Mouse (Mus musculus) B cell, adult 2 months (primary cell): ENCODE results near the gene Olfr503.
"Not testable (repeated sequence)": the region's sequence is repeated elsewhere in the genome, so short reads cannot be mapped to it uniquely, and the experiment has no call there.

Experiments used
- DNase-seq, 2 experiments: peaks; one replicate each; pipeline ENCODE4 v3.0.0; 2022

The Olfr503 gene

DNA sequence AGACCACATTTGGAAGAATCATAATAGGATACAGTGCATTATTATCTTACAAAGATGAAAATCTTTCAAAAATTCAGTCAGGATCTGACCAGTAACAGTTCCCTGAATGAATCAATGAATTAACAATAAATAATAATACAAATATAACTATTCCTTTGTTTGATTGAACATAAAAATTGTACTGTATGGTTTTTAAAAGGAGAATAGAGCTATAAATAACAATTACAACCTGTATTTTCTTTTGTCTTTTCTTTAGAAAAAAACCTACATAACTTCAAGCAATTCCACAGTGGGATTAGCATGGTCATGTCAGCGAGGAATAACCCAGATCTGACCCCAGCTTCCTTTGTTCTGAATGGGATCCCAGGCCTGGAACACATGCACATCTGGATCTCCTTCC is at the start of gene Olfr503:
Gene Olfr503 (plus strand): TSS at position 301 of the 400 bp plus-strand sequence.
- not testable (repeated sequence) for DNase-seq

DNA sequence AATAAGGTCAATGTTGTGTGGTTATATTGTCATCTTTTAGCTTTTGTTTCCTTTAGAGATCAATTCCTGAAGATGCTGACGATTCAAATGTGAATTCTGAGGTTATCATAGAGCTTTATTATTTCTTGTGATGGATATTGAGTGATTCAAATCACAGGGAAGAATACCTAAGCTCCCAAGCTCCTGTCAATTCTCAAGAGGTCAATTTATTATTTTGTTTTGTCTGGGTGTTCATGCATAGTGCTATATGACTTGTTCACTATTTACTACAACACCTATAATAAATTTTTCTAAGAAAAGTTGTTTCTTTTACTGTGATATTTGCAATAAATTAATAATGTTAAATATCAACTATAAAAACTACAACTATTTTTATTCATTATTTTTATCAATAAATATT is 19.4 kb upstream of the Olfr503 start, which contains the start of gene Olfr502:
Gene Olfr502 (minus strand): TSS at position 101 of the 400 bp plus-strand sequence.
- DNase-seq: no peak

DNA sequence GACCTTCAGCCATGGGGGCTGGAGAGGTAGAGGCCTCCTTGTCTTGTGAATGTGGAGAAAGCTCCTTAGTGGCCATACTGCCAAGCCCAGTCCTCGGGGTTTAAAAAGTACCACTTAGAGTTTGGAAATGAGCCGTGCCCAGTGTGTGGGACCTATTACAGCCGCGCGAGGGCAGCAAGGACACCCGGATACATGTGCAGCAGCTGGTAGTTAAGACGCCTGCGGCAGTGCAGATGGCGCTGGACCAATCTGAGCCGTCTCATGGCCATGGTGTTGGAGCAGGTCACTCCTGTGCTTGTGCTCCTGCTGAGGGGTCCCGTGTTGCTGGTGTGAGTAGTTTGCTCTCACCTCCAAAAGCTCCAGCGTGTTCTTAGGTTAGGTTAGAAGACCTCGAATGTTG is 1.9 kb upstream of the Olfr503 start:
- DNase-seq: no peak

DNA sequence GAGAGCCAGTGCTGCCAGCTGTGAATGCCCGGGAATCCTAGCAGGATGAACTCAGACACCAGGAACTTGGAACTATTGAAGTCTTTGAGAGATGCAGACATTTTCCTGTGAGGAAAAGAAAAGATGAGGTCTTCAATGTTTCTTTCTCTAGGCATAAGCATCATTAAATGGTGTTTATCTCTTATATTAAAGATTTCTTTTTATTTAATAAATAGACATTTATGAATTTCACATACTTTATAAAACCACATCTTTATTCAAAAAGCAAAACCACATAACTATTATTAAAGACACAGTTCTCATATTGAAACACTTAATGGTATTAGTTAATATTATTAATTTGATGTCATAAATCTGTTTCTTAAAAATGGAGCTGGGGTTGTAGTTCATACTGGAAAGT is 21.4 kb downstream of the Olfr503 start, which contains the start of gene Olfr504:
Gene Olfr504 (minus strand): TSS at position 101 of the 400 bp plus-strand sequence.
- DNase-seq: no peak

DNA sequence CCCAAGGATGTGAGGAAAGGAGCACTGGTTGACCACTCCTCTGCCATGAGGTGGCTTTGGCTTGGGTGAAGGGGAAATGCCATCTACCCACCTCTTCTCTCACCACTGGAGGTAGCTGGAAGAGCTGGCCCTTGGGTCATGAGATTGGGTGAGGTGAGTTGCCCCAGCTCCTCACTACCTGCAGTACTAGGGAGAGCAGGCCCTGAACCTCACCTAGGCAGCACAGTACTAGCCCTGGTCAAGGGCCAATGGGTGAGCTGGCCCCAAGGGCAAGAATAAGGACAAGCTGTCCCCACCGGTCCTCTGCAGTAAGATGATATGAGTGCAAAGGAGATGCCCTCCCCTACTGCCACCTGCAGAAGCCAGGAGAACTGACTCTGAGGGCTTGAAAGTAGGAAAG is 45.5 kb downstream of the Olfr503 start:
- DNase-seq: no peak
